Mouse (Mus musculus): ENCODE results near the gene B2m.
A peak's percentile ranks its signal among the peaks of the same experiment; 100 is the strongest.

DNA sequence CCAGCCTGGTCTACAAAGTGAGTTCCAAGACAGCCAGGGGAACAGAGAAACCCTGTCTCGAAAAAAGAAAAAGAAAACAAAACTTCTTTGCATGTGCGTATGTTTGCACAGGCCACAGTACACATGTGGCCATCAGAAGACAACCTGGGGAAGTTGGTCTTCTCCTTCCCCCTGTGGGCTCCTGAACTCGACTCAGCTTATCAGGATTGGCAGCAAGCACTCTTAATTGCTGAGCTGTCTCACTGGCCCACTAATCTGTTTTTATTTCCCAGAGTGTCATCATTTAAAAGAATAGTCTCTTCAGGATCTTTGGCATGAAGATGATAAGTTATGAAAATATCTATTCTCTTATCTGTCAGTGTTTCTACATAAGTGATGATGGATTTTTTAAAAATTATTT lies 44.4 kb downstream of the B2m start:
- no peak for TF ChIP-seq CTCF (IDR thresholded peaks at IDR 0.05 in 2 of 3, conservative IDR thresholded peaks at IDR 0.05 in 1 of 3; ENCODE audit: control insufficient read depth in 1 of 3, insufficient read depth in 1 of 3, low read depth in 2 of 3, low read length in 3 of 3, poor library complexity in 1 of 3, severe bottlenecking in 1 of 3)
- peak; percentile 76 to 90 for TF ChIP-seq EP300 (IDR thresholded peaks at IDR 0.05; ENCODE audit: low read depth in 1 of 2, low read length in 2 of 2)
- TF ChIP-seq E2F4 (IDR thresholded peaks at IDR 0.05; ENCODE audit: borderline replicate concordance, low read depth, low read length): no peak
- TF ChIP-seq ZNF384 (IDR thresholded peaks at IDR 0.05; ENCODE audit: low read depth, low read length): no peak
- no peak for TF ChIP-seq USF1 (IDR thresholded peaks at IDR 0.05; ENCODE audit: low read depth, low read length)
- TF ChIP-seq POLR2A (IDR thresholded peaks at IDR 0.05; ENCODE audit: control insufficient read depth in 1 of 2, insufficient read depth in 1 of 2, low read depth in 1 of 2, low read length in 2 of 2, poor library complexity in 1 of 2): no peak
- no peak for TF ChIP-seq ZMIZ1 (IDR thresholded peaks at IDR 0.05; ENCODE audit: low read depth, low read length)
- no peak for TF ChIP-seq ZC3H11A (IDR thresholded peaks at IDR 0.05; ENCODE audit: low read depth, low read length)

Data from MEL (cell line).